Mouse (Mus musculus) cortical plate, adult 2 months (tissue): ENCODE measurements around the gene Sema4d.

Experiments used
- CTCF ChIP-seq: fragments of 200-500 bp; IDR thresholded peaks from 2 replicates; pipeline ENCODE4 v1.5.1; 2011; ENCODE audit warnings: mild to moderate bottlenecking, control low read depth, low read length; ENCODE audit not compliant: insufficient read depth; ENCODE audit errors: extremely low read depth
- POLR2A ChIP-seq: fragments of 200-500 bp; IDR thresholded peaks from 2 replicates; pipeline ENCODE4 v1.6.1; 2011; ENCODE audit warnings: mild to moderate bottlenecking, low read length, control low read depth; ENCODE audit not compliant: insufficient read depth; ENCODE audit errors: extremely low read depth

DNA sequence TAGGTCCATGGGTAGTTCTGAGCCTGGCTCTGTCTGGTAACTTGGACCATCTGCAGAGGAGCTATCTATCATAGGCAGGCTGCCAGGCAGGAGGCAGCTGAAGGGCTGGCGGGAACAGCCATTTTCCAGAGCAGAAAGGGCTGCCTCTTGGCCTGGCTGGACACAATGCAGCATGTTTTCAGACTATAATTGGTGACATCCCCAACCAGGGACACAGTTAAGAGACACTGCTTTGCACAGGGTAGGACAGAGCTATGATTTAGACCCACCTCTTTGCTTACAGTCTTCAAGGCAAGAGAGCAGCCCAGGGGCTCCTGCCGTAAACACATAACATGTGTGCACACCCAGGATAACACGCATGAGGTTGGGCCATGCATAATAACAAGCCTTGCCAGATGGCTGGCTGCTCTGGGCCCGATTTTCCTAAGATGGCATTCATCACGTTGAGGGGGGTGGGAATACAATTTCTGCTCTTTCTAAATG is 23.1 kb upstream of the Sema4d start:
- TF ChIP-seq CTCF (no peak), POLR2A (no peak)
